Mouse (Mus musculus): ENCODE data around the gene Ube2r2. TPM values are rescaled to one million over a fixed set of nuclear protein-coding genes. Genes with fewer than 3 reads are reported as not detected.

Gene Ube2r2
- polyA plus RNA-seq, 1 experiment from 2014 or later: 75.0 TPM

GRCm38 (mm10) chr4:41174631-41175030 is 39.1 kb downstream of the Ube2r2 start:
- H3K9me3 ChIP-seq (replicated peaks; ENCODE audit: control insufficient read depth, low read length): no peaks in the 10 kb centered on the region

GRCm38 (mm10) chr4:41179825-41180725 is 44.5 kb downstream of the Ube2r2 start:
- ATAC-seq (replicated peaks; ENCODE audit: insufficient number of reproducible peaks, low FRiP score, low TSS enrichment): no peak
- peaks cover 19% of the 10 kb centered on the region for H3K36me3 ChIP-seq (ENCODE audit: control insufficient read depth, insufficient read depth, low read length)
- WGBS (ENCODE audit: insufficient replicate concordance): 81% methylated on average over 15 of the region's 15 CpGs
- H3K4me2 ChIP-seq: no peak overlapping the region
- no peak overlapping the region for H3K9ac ChIP-seq (ENCODE audit: low read depth, low read length)
- H3K4me1 ChIP-seq (ENCODE audit: control insufficient read depth, insufficient read depth, low read length): 0 out of 2 replicates have a peak, but pooled peaks cover 6% of the 10 kb centered on the region
- no peak overlapping the region for H3K4me3 ChIP-seq (ENCODE audit: low read depth, low read length)
- no peaks in the 10 kb centered on the region for H3K9me3 ChIP-seq (replicated peaks; ENCODE audit: control insufficient read depth, low read length)
- no peak overlapping the region for H3K27ac ChIP-seq (ENCODE audit: low read depth, low read length)
- H3K27me3 ChIP-seq (ENCODE audit: control insufficient read depth, insufficient read depth, low read length): no peaks in the 10 kb centered on the region

More at GRCm38 (mm10) chr4:41174631-41175030, 39.1 kb downstream of the Ube2r2 start:
- no peak for ATAC-seq (replicated peaks; ENCODE audit: insufficient number of reproducible peaks, low FRiP score, low TSS enrichment)
- H3K4me2 ChIP-seq: no peak overlapping the region
- H3K4me3 ChIP-seq (ENCODE audit: low read depth, low read length): no peak overlapping the region
- WGBS (ENCODE audit: insufficient replicate concordance): 79% methylated on average over 2 of the region's 2 CpGs
- no peaks in the 10 kb centered on the region for H3K4me1 ChIP-seq (ENCODE audit: control insufficient read depth, insufficient read depth, low read length)
- no peak overlapping the region for H3K9ac ChIP-seq (ENCODE audit: low read depth, low read length)
- peaks cover 10% of the 10 kb centered on the region for H3K36me3 ChIP-seq (ENCODE audit: control insufficient read depth, insufficient read depth, low read length)
- H3K27me3 ChIP-seq (ENCODE audit: control insufficient read depth, insufficient read depth, low read length): no peaks in the 10 kb centered on the region
- H3K27ac ChIP-seq (ENCODE audit: low read depth, low read length): no peak overlapping the region

- Histone ChIP-seq H3K4me1 (ENCODE audit: control insufficient read depth, insufficient read depth, low read length) (no peaks in the 10 kb centered on the region), H3K36me3 (ENCODE audit: control insufficient read depth, insufficient read depth, low read length) (peaks cover 17% of the 10 kb centered on the region), H3K9me3 (replicated peaks; ENCODE audit: control insufficient read depth, low read length) (no peaks in the 10 kb centered on the region), H3K4me2 (no peak overlapping the region), H3K27me3 (ENCODE audit: control insufficient read depth, insufficient read depth, low read length) (no peaks in the 10 kb centered on the region), H3K4me3 (ENCODE audit: low read depth, low read length) (no peak overlapping the region), H3K9ac (ENCODE audit: low read depth, low read length) (no peak overlapping the region), H3K27ac (ENCODE audit: low read depth, low read length) (no peak overlapping the region)
- ATAC-seq (replicated peaks; ENCODE audit: insufficient number of reproducible peaks, low FRiP score, low TSS enrichment): no peak
- 89% methylated on average over 2 of the region's 2 CpGs for WGBS (ENCODE audit: insufficient replicate concordance)
Observed at GRCm38 (mm10) chr4:41189809-41190208, 54.3 kb downstream of the Ube2r2 start.

GRCm38 (mm10) chr4:41192544-41193512 is 57.3 kb downstream of the Ube2r2 start:
- no peak for ATAC-seq (replicated peaks; ENCODE audit: insufficient number of reproducible peaks, low FRiP score, low TSS enrichment)
- Histone ChIP-seq H3K27ac (ENCODE audit: low read depth, low read length) (no peak overlapping the region), H3K9ac (ENCODE audit: low read depth, low read length) (no peak overlapping the region), H3K4me2 (no peak overlapping the region), H3K27me3 (ENCODE audit: control insufficient read depth, insufficient read depth, low read length) (no peaks in the 10 kb centered on the region), H3K4me3 (ENCODE audit: low read depth, low read length) (no peak overlapping the region), H3K4me1 (ENCODE audit: control insufficient read depth, insufficient read depth, low read length) (peaks cover 4% of the 10 kb centered on the region; the same call in 1 of the 2 replicates), H3K9me3 (replicated peaks; ENCODE audit: control insufficient read depth, low read length) (no peaks in the 10 kb centered on the region), H3K36me3 (ENCODE audit: control insufficient read depth, insufficient read depth, low read length) (peaks cover 40% of the 10 kb centered on the region)
- 63% methylated on average over 14 of the region's 14 CpGs for WGBS (ENCODE audit: insufficient replicate concordance)

GRCm38 (mm10) chr4:41195328-41195727 is 59.8 kb downstream of the Ube2r2 start:
- H3K27me3 ChIP-seq (ENCODE audit: control insufficient read depth, insufficient read depth, low read length): no peaks in the 10 kb centered on the region
- H3K27ac ChIP-seq (ENCODE audit: low read depth, low read length): no peak overlapping the region
- H3K4me1 ChIP-seq (ENCODE audit: control insufficient read depth, insufficient read depth, low read length): peaks cover 4% of the 10 kb centered on the region; the same call in 1 of the 2 replicates
- H3K36me3 ChIP-seq (ENCODE audit: control insufficient read depth, insufficient read depth, low read length): peaks cover 59% of the 10 kb centered on the region
- H3K9ac ChIP-seq (ENCODE audit: low read depth, low read length): no peak overlapping the region
- no peak for ATAC-seq (replicated peaks; ENCODE audit: insufficient number of reproducible peaks, low FRiP score, low TSS enrichment)
- H3K9me3 ChIP-seq (replicated peaks; ENCODE audit: control insufficient read depth, low read length): no peaks in the 10 kb centered on the region
- WGBS (ENCODE audit: insufficient replicate concordance): 92% methylated on average over 15 of the region's 15 CpGs
- no peak overlapping the region for H3K4me2 ChIP-seq
- no peak overlapping the region for H3K4me3 ChIP-seq (ENCODE audit: low read depth, low read length)

GRCm38 (mm10) chr4:41196861-41197610 is 61.5 kb downstream of the Ube2r2 start:
- Histone ChIP-seq H3K4me1 (ENCODE audit: control insufficient read depth, insufficient read depth, low read length) (peaks cover 4% of the 10 kb centered on the region; the same call in 1 of the 2 replicates), H3K4me3 (ENCODE audit: low read depth, low read length) (no peak overlapping the region), H3K4me2 (no peak overlapping the region), H3K9me3 (replicated peaks; ENCODE audit: control insufficient read depth, low read length) (no peaks in the 10 kb centered on the region), H3K9ac (ENCODE audit: low read depth, low read length) (no peak overlapping the region), H3K27me3 (ENCODE audit: control insufficient read depth, insufficient read depth, low read length) (no peaks in the 10 kb centered on the region), H3K27ac (ENCODE audit: low read depth, low read length) (peak overlapping the region; percentile 7; the same call in 1 of the 2 replicates), H3K36me3 (ENCODE audit: control insufficient read depth, insufficient read depth, low read length) (peaks cover 66% of the 10 kb centered on the region)
- 72% methylated on average over 3 of the region's 3 CpGs for WGBS (ENCODE audit: insufficient replicate concordance)
- ATAC-seq (replicated peaks; ENCODE audit: insufficient number of reproducible peaks, low FRiP score, low TSS enrichment): no peak

GRCm38 (mm10) chr4:41202135-41202534 is 66.6 kb downstream of the Ube2r2 start:
- no peaks in the 10 kb centered on the region for H3K9me3 ChIP-seq (replicated peaks; ENCODE audit: control insufficient read depth, low read length)
- H3K4me3 ChIP-seq (ENCODE audit: low read depth, low read length): no peak overlapping the region
- no peaks in the 10 kb centered on the region for H3K27me3 ChIP-seq (ENCODE audit: control insufficient read depth, insufficient read depth, low read length)
- H3K4me2 ChIP-seq: no peak overlapping the region
- H3K9ac ChIP-seq (ENCODE audit: low read depth, low read length): no peak overlapping the region
- WGBS (ENCODE audit: insufficient replicate concordance): 88% methylated on average over 8 of the region's 8 CpGs
- peaks cover under 1% of the 10 kb centered on the region; the same call in 1 of the 2 replicates for H3K4me1 ChIP-seq (ENCODE audit: control insufficient read depth, insufficient read depth, low read length)
- ATAC-seq (replicated peaks; ENCODE audit: insufficient number of reproducible peaks, low FRiP score, low TSS enrichment): 0 out of 2 replicates have a peak, but pooled peaks have one; percentile 9
- peaks cover 63% of the 10 kb centered on the region for H3K36me3 ChIP-seq (ENCODE audit: control insufficient read depth, insufficient read depth, low read length)
- H3K27ac ChIP-seq (ENCODE audit: low read depth, low read length): no peak overlapping the region

- H3K4me1 ChIP-seq (ENCODE audit: control insufficient read depth, insufficient read depth, low read length): no peaks in the 10 kb centered on the region
Observed at GRCm38 (mm10) chr4:41205751-41206150, 70.2 kb downstream of the Ube2r2 start.

More at GRCm38 (mm10) chr4:41205751-41206150, 70.2 kb downstream of the Ube2r2 start:
- Histone ChIP-seq H3K36me3 (ENCODE audit: control insufficient read depth, insufficient read depth, low read length) (peaks cover 52% of the 10 kb centered on the region), H3K9ac (ENCODE audit: low read depth, low read length) (no peak overlapping the region), H3K4me2 (no peak overlapping the region), H3K9me3 (replicated peaks; ENCODE audit: control insufficient read depth, low read length) (no peaks in the 10 kb centered on the region), H3K27me3 (ENCODE audit: control insufficient read depth, insufficient read depth, low read length) (no peaks in the 10 kb centered on the region), H3K27ac (ENCODE audit: low read depth, low read length) (no peak overlapping the region), H3K4me3 (ENCODE audit: low read depth, low read length) (no peak overlapping the region)
- 83% methylated on average over 8 of the region's 8 CpGs for WGBS (ENCODE audit: insufficient replicate concordance)
- no peak for ATAC-seq (replicated peaks; ENCODE audit: insufficient number of reproducible peaks, low FRiP score, low TSS enrichment)

All from heart, embryonic 11.5 days (tissue).